Mouse (Mus musculus): ENCODE measurements around the gene Igsf6. TPM values are rescaled to one million over a fixed set of nuclear protein-coding genes. Genes with fewer than 3 reads are reported as not detected.

The Igsf6 gene
- 0.35 TPM for polyA plus RNA-seq (2017; shearing (Covaris generic))

GRCm38 (mm10) chr7:121074281-121074680 lies at the start of gene Igsf6:
Gene Igsf6 (minus strand): TSS chr7:121074572.

GRCm38 (mm10) chr7:121081350-121081749 lies 7.0 kb upstream of the Igsf6 start, which contains the start of gene Otoa:
Gene Otoa (plus strand): TSS chr7:121081650.

GRCm38 (mm10) chr7:121033856-121034652 lies 40.3 kb downstream of the Igsf6 start, which contains the start of gene Mettl9:
Gene Mettl9 (plus strand): TSS chr7:121034445.

Other genes starting within 250 kb of the Igsf6 start
- 12.2 TPM for gene Eef2k, start 231.7 kb downstream of the Igsf6 start, polyA plus RNA-seq (2017; shearing (Covaris generic))
- 37.9 TPM for gene Polr3e, start 156.8 kb downstream of the Igsf6 start, polyA plus RNA-seq (2017; shearing (Covaris generic))
- gene Cdr2, start 92.3 kb downstream of the Igsf6 start, polyA plus RNA-seq (2017; shearing (Covaris generic)), result 4.5 TPM
- gene Mfsd13b, start 92.1 kb downstream of the Igsf6 start, polyA plus RNA-seq (2017; shearing (Covaris generic)), result 0.45 TPM
- 21.6 TPM for gene Mettl9, start 40.1 kb downstream of the Igsf6 start, polyA plus RNA-seq (2017; shearing (Covaris generic))
- gene Otoa, start 7.1 kb upstream of the Igsf6 start, polyA plus RNA-seq (2017; shearing (Covaris generic)), result not detected